Mouse (Mus musculus): ENCODE data around the gene Bbox1.

Bbox1 gene

DNA sequence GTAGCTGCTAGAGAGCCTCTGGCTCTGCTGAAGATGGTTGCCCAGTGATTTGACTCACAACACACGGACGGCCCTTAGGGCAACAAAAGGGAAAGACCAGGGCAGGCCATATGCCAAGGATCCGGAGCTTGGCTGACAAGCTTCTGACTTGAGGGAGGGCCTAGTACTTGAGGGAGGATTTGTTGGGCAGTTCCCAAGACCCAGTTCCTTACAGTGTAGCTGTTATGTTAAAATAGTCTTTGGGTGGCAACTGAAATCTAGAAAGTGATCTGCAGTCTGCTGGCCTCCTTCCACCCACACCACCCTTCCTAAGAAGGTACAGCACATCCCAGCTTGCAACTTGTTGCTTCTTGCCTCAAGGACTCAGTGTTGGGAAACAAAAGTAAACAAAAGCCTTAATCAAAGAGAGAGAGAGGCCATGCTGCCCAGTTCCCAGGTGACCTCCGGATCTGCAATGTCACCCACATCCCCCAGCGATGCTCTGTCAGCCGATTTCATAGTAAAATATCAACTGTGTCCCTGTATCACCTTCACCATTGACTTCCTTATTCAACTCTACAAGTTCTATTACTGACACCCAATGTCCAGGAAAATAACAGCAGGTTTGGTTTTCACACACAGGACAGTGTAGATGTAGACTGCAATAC is at the start of gene Bbox1:
Gene Bbox1 (minus strand): TSS at position 52 of the 647 bp plus-strand sequence.
- in situ Hi-C loops (cut with MboI, MseI): no loop called here

DNA sequence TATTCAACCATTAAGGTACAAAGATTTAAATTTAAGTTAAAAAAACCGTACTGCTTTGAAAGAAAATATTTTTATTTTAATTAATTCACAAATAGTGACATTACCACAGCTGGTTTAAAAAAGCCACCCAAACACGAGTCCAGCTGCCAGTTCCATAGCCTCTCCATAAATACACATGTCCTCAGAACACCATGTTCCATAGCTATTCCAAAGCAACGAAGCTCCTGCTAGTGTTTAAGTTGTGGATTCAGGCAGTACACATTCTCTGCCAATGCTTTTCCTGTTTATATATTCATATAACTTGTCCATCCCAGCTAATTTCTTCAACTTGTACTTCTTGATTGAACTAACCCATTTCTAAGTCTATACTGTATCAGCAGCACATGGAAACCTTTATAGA is 49.5 kb upstream of the Bbox1 start:
- in situ Hi-C loops (cut with MboI, MseI): loop anchor here (10.0 to 25.0 kb wide), 2 partner anchors 402 to 1499 kb away; no protein-coding TSS in a partner anchor

DNA sequence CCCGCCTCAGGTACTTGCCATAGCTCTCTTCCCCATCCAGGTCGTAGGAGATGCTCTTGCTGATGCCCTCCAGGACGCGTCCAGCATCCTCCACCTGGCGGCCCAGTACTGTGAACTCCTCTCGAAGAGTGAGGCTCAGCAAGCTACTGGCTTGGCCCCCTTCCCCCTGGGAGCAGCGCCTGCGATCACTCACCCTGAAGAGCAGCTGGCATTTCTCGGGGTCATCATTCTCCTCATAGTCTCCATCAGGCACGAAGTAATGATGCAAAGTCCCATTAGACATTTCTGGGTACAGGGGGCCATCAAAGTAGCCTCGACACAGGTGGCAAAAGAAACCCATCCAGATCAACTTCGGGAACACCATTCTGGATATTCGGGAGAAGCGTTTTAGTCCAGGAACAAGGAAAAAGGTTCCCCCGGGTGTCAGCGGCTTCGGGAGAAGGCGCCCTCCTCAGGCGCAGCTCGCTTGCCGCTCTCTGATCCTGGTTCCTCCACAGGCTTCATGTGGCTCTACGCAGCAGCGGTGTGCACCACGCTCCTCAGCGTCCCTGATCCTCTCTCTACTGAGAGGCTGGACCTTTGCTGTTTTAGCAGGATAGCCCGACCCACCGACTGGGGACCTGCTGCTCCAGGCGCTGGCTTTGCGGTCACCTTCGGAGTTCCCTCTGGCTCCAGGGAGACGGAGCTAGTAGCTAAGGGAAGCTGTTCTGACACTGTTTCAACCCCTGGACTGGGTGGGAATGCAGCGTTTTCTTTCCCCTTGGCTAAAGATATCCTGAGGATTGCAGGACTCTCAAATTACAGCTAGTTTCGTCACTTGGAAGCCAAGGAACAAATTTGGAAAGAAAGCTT is 48.3 kb upstream of the Bbox1 start, which contains the start of gene Fibin:
Gene Fibin (minus strand): TSS at position 752 of the 852 bp plus-strand sequence.
- in situ Hi-C loops (cut with MboI, MseI): loop anchor here (10.0 to 25.0 kb wide), 2 partner anchors 400 to 1498 kb away; no protein-coding TSS in a partner anchor

GRCm38 (mm10) chr2:110353302-110353970 is 39.1 kb upstream of the Bbox1 start:
- in situ Hi-C loops (cut with MboI, MseI): loop anchor here (25.0 kb wide), 1 partner anchor 391 kb away; no protein-coding TSS in a partner anchor

GRCm38 (mm10) chr2:110351843-110352251 is 37.5 kb upstream of the Bbox1 start:
- in situ Hi-C loops (cut with MboI, MseI): loop anchor here (25.0 kb wide), 1 partner anchor 390 kb away; no protein-coding TSS in a partner anchor

DNA sequence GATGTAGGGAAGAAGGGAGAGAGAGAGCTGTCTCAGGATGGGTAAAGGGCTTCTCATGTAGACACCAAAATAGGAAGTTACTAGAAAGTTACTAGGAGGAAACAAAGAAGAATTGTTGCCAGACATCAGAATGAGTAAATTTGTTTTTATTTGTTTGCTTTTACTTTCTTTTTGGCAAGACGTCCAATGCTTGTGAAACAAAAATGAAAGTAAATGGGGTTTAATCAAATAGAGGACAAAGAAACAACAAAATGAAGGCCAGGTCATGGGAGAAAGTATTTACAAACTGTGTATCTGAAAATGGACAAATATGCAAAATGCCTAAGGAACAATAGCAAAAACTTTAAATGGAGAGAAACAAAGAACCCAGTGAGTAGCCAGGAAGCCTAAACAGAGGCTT is 37.0 kb upstream of the Bbox1 start:
- in situ Hi-C loops (cut with MboI, MseI): loop anchor here (25.0 kb wide), 1 partner anchor 389 kb away; no protein-coding TSS in a partner anchor

DNA sequence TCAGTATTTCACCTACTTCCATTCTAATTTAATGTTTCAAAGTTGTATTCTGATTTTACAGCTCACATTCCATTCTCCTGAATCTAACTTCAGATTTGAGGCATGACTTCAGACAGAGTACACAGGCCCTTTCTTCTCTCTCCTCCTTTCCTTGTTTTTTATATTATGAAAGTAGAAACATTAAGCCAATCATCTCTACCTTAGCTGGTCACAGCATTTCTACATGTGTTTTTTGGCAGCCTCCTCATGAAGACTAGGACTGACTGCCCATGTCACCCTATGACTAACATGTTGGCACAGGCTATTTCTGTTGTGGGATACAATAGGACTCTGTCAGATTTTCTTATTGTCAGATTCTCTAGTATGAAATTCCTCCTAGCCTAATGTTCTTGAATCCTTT is 14.6 kb upstream of the Bbox1 start:
- in situ Hi-C loops (cut with MboI, MseI): no loop called here

DNA sequence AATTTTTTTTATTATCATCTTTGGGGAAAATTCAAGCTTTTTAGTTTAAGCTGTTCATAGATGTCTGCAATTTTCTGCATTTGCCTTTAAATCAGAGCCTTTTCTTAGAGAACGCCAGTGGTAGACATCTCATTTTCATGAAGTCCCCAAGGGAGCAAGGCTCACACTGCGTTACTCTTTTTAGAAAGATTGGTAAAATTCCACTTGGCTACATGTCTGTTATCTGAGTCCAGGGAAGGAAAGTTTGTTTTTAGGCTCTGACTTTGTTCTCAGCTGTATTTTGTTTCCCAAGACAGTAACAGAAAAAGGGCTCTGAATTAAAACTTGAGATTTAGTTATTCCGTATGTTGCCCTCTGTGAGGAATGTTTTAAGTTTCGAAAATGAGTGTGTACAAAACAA is 5.6 kb upstream of the Bbox1 start:
- in situ Hi-C loops (cut with MboI, MseI): no loop called here

DNA sequence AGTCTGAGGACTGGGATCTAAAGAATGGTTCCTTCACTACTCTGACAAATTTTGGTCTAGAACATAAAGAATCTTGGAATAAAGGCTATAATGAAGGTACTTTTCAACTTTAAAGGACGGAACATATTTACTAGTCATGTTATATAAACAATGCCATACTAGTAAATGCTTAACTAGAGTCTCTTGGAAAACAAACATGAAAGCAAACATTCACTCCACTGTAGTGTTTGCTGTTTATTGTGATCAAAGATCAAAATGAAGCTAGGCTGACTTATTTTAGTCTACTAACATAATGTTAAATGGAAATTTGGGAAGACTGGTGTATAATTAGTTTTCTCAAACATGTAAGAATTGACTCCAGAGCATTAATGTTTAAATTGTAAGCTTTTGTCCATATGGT is 4.9 kb upstream of the Bbox1 start:
- in situ Hi-C loops (cut with MboI, MseI): no loop called here

DNA sequence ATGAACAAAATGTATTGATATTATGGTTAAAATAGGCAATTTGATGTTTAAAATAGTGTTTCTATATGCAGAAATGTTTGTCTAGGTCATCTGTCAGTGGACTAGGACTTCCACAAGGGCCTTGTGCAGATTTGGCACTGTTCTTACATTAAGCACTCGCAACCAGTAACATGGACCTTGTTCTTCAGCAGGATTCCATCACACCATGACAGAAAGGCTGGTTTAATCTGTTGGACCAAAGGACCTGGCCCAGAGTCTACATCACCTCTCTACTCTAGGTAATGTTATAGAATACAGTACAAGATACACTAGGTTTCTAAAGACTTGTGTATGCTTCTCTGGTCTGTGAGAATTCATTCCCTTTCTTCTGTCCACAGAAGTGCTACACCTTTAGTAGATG is 4.4 kb upstream of the Bbox1 start:
- in situ Hi-C loops (cut with MboI, MseI): no loop called here

GRCm38 (mm10) chr2:110316116-110316883 is 1.9 kb upstream of the Bbox1 start:
- in situ Hi-C loops (cut with MboI, MseI): no loop called here

- in situ Hi-C loops (cut with MboI, MseI): no loop called here
Observed at GRCm38 (mm10) chr2:110314074-110314473, 286 bp downstream of the Bbox1 start.

DNA sequence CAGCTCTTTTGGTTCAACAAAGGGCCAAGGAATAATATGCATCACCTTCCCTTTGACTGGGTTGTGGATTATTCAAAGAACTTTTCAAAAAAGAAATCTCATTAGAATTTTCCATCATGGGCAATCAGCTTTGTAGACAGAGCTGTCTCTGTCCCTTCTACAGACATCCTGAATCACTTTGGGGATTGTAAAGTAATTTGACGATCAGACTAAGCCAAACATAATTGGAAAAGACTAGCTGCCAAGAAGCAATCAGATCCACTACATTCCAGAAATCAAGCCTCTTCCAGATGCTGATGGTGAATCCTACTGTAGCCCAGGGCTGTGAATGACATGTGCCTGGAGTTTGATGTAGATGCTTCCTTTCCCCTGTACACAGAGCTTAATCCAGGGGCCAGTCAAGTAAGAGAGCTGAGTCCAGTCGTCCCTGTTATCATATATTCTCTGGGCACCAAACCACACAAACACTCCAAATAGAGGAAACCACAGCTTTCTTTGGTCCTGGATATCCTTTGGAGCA is 995 bp downstream of the Bbox1 start:
- in situ Hi-C loops (cut with MboI, MseI): no loop called here

GRCm38 (mm10) chr2:110305358-110306283 is 8.7 kb downstream of the Bbox1 start:
- in situ Hi-C loops (cut with MboI, MseI): no loop called here

GRCm38 (mm10) chr2:110302261-110302660 is 12.1 kb downstream of the Bbox1 start:
- in situ Hi-C loops (cut with MboI, MseI): no loop called here

- in situ Hi-C loops (cut with MboI, MseI): no loop called here
Observed at GRCm38 (mm10) chr2:110301314-110301713, 13.0 kb downstream of the Bbox1 start.

DNA sequence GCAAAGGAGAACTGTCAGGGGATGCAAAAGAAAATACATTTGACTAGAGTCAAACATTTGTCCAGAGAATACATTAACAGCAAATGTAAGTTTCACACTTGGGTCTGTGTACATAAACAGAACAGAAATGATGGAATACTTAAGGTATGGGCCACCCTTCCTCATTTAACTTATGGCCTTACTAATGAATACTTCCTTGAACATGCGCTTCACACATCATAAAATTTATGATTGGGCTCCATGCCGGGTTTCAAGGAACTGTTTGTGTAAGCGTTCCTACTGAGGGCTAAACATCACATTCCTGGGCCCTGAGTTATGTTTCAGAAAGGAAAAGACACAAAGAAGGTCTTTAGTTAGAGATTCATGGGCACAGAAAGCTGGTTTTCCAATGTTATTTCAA is 19.4 kb downstream of the Bbox1 start:
- in situ Hi-C loops (cut with MboI, MseI): no loop called here

GRCm38 (mm10) chr2:110287959-110288358 is 26.4 kb downstream of the Bbox1 start:
- in situ Hi-C loops (cut with MboI, MseI): no loop called here

DNA sequence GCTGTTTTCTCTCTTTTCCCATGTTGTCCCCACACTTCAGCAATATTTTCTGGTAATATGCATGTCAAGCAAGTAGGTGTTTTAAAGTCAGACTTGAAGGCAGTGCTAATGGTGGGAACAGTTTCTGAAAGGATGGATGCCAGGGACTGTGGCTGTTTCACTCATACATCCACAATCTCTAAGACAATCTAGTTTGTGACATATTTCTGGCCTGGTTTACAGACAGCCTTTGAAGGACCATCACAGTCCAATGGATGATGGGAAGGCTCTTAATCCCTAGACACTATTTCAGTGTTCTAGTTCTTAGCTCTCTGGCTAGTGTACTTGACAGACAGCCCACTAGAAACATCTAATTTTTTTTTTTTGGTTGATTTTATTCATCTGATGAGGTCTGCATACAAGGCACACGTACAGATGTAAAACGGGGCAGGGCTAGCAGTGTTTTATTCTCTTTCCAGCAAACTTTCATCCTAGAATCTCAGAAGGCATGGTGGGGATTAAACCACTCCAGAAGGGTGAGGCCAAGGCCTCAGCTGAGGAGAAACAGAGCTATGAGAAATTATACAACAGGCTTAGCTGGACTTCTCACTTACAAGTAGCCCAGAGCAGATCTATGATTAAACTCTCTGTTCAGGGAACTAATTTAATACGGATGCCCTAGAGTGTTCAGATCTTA is 28.4 kb downstream of the Bbox1 start:
- in situ Hi-C loops (cut with MboI, MseI): no loop called here
